Mouse (Mus musculus) liver, adult 2 months (tissue): ENCODE measurements around the gene Fam243. TPM values are rescaled to one million over a fixed set of nuclear protein-coding genes. Genes with fewer than 3 reads are reported as not detected.

Experiments used
- DNase-seq: peaks from one replicate; pipeline ENCODE4 v3.0.0-alpha.2; 2011; ENCODE audit warnings: low read depth, low spot score; ENCODE audit errors: extremely low read depth
- H3K27ac ChIP-seq: fragments of 200-500 bp; replicated peaks from 2 replicates; pipeline ENCODE4 v1.5.1; 2012; ENCODE audit warnings: low read depth, mild to moderate bottlenecking, control low read depth, inconsistent platforms, low read length; ENCODE audit not compliant: insufficient read depth
- H3K27me3 ChIP-seq: fragments of 200-500 bp; 2 replicates; pipeline ENCODE4 v1.6.1; 2012; ENCODE audit warnings: mild to moderate bottlenecking, moderate library complexity, low read length, inconsistent platforms; ENCODE audit not compliant: control insufficient read depth, insufficient read depth
- H3K36me3 ChIP-seq: fragments of 200-500 bp; 2 replicates; pipeline ENCODE4 v1.6.1; 2012; ENCODE audit warnings: low read length, inconsistent platforms; ENCODE audit not compliant: control insufficient read depth, insufficient read depth
- H3K4me1 ChIP-seq: fragments of 200-500 bp; 2 replicates; pipeline ENCODE4 v1.6.1; 2011; ENCODE audit warnings: low read length; ENCODE audit not compliant: control insufficient read depth, insufficient read depth
- H3K4me3 ChIP-seq: fragments of 200-500 bp; 2 replicates; pipeline ENCODE4 v1.5.1; 2011; ENCODE audit warnings: low read depth, mild to moderate bottlenecking, control low read depth, low read length, moderate library complexity; ENCODE audit not compliant: insufficient read depth
- H3K79me2 ChIP-seq: fragments of 200-500 bp; 2 replicates; pipeline ENCODE4 v1.6.1; 2012; ENCODE audit warnings: inconsistent platforms, mild to moderate bottlenecking, low read length, moderate library complexity; ENCODE audit not compliant: control insufficient read depth, insufficient read depth
- H3K9ac ChIP-seq: fragments of 200-500 bp; 2 replicates; pipeline ENCODE4 v1.6.1; 2012; ENCODE audit warnings: low read depth, mild to moderate bottlenecking, control low read depth, inconsistent platforms, low read length
- CTCF ChIP-seq: fragments of 200-500 bp; IDR thresholded peaks from 2 replicates; pipeline ENCODE4 v1.5.1; 2011; ENCODE audit warnings: low read depth, low read length, control low read depth
- POLR2A ChIP-seq: fragments of 200-500 bp; IDR thresholded peaks from 2 replicates; pipeline ENCODE4 v1.6.1; 2011; ENCODE audit warnings: low read length, control low read depth; ENCODE audit not compliant: insufficient read depth; ENCODE audit errors: extremely low read depth
- WGBS: fragments of 180-500 bp; shearing (Covaris S2); methylation state at CpG from one replicate; pipeline ENCODE4 v1.1.7; 2018; 5-methylcytosine and 5-hydroxymethylcytosine counted together
- polyA plus RNA-seq: library from polyadenylated mRNA; depleted of rRNA; stranded (reverse); fragments of >200 nt; gene quantifications from 2 replicates; pipeline ENCODE4 v1.2.3, GENCODE M21; 2012; rRNA removed
- total RNA-seq: library from RNA; depleted of rRNA; stranded (reverse); fragments of >200 nt; gene quantifications from 2 replicates; pipeline ENCODE4 v1.2.3, GENCODE M21; 2014; rRNA removed

Gene Fam243
- total and polyA plus RNA-seq, 2 experiments = not detected

DNA sequence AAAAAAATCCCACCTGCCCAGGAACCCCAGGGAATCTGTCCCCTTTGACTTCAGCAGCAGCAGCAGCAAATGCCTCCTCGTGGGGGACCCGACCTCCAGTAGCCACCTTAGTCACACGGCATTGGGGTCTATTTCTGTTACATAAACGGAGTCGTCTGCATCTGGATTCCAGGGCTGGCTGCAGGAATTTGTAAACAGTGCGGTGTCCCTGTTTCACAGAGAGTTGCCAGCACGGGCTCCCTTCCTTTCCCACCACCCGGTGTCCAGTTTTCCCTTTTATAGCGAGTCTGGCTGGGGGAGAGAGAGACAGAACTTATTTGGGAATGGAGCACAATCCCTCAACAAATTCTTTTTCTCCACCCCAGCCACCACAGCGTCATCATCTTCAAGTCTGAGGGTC lies 36.2 kb downstream of the Fam243 start:
- H3K79me2 ChIP-seq = no peaks in the 10 kb centered on the region
- no peaks in the 10 kb centered on the region for H3K27me3 ChIP-seq
- H3K4me1 ChIP-seq = no peaks in the 10 kb centered on the region
- no peak overlapping the region for H3K9ac ChIP-seq
- DNase-seq = no peak
- TF ChIP-seq CTCF = no peak
- TF ChIP-seq POLR2A = no peak
- no peaks in the 10 kb centered on the region for H3K36me3 ChIP-seq
- H3K27ac ChIP-seq = no peak overlapping the region
- 40% methylated on average over 10 of the region's 10 CpGs for WGBS
- no peak overlapping the region for H3K4me3 ChIP-seq

GRCm38 (mm10) chr16:92282671-92283070 lies 38.6 kb downstream of the Fam243 start:
- DNase-seq = no peak
- Histone ChIP-seq H3K79me2 (no peaks in the 10 kb centered on the region), H3K9ac (no peak overlapping the region), H3K36me3 (no peaks in the 10 kb centered on the region), H3K27me3 (no peaks in the 10 kb centered on the region), H3K4me3 (no peak overlapping the region), H3K4me1 (no peaks in the 10 kb centered on the region), H3K27ac (no peak overlapping the region)
- TF ChIP-seq CTCF (no peak), POLR2A (no peak)
- WGBS = 90% methylated on average over 5 of the region's 5 CpGs

DNA sequence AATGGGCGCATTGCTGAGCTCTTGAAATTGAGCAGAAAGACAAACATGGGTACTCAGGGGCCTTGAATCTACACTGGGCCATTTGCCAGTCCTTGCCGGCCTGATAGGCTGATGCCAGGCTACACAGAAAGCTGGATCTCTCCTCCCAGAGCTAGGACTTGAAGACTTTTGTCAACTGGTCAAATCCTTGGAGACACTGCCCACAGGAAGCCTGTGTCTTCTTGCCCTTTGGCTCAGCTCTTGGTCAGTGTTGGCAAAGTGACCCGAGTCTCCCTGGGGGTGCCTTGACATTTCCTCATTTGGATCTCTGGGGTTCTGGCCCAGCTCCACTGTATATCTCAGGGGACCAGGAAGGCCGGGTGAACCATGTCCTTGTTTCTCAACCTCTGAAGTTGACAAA lies 45.7 kb downstream of the Fam243 start:
- H3K4me3 ChIP-seq = no peak overlapping the region
- H3K4me1 ChIP-seq = no peaks in the 10 kb centered on the region
- no peak for DNase-seq
- H3K36me3 ChIP-seq = no peaks in the 10 kb centered on the region
- no peaks in the 10 kb centered on the region for H3K79me2 ChIP-seq
- 46% methylated on average over 4 of the region's 4 CpGs for WGBS
- H3K9ac ChIP-seq = no peak overlapping the region
- TF ChIP-seq CTCF = no peak
- no peak for TF ChIP-seq POLR2A
- H3K27ac ChIP-seq = no peak overlapping the region
- H3K27me3 ChIP-seq = no peaks in the 10 kb centered on the region

DNA sequence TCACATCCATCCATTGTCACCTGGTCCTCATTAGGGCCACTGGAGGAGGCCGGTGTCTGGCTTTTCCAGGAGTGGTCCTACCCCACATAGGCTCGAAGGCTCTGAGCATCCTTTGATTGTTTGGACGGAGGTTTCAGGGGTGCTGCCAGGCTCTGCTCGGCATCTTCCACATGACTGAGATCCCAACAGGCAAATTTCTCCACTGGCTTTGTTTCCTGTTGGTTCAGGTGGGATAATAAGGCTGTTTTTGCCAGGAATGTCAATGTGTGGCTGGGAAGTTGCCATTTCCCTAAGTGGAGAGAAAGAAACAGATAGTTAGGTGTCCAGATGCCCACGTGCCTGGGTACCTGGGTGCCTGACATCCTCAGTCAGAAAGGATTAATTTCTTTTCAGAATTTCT lies 46.7 kb downstream of the Fam243 start:
- Histone ChIP-seq H3K4me3 (no peak overlapping the region), H3K36me3 (no peaks in the 10 kb centered on the region), H3K27me3 (no peaks in the 10 kb centered on the region), H3K4me1 (no peaks in the 10 kb centered on the region), H3K9ac (no peak overlapping the region), H3K79me2 (no peaks in the 10 kb centered on the region), H3K27ac (no peak overlapping the region)
- TF ChIP-seq POLR2A (no peak), CTCF (no peak)
- 89% methylated on average over 5 of the region's 5 CpGs for WGBS
- DNase-seq = no peak

Other genes starting within 250 kb of the Fam243 start
- gene Kcne2, start 29.1 kb downstream of the Fam243 start, total RNA-seq = not detected in 2 replicates
- not detected in 2 replicates for gene Kcne2, start 29.1 kb downstream of the Fam243 start, polyA plus RNA-seq
- gene Smim11, start 20.2 kb downstream of the Fam243 start, total RNA-seq = 17.4 and 22.3 TPM in 2 replicates
- 13.6 and 19.2 TPM in 2 replicates for gene Smim11, start 20.2 kb downstream of the Fam243 start, polyA plus RNA-seq
- not detected in 2 replicates for gene Kcne1, start 38.0 kb upstream of the Fam243 start, total RNA-seq
- not detected in 2 replicates for gene Kcne1, start 38.0 kb upstream of the Fam243 start, polyA plus RNA-seq
- 12.8 and 14.0 TPM in 2 replicates for gene Rcan1, start 149.4 kb upstream of the Fam243 start, total RNA-seq
- 7.8 and 8.2 TPM in 2 replicates for gene Rcan1, start 149.4 kb upstream of the Fam243 start, polyA plus RNA-seq
- gene Clic6, start 164.3 kb upstream of the Fam243 start, total RNA-seq = 0.09 and 0.13 TPM in 2 replicates
- gene Clic6, start 164.3 kb upstream of the Fam243 start, polyA plus RNA-seq = 0.04 and 0.06 TPM in 2 replicates